Mouse (Mus musculus): ENCODE data around the gene Zc2hc1b.

Gene Zc2hc1b

DNA sequence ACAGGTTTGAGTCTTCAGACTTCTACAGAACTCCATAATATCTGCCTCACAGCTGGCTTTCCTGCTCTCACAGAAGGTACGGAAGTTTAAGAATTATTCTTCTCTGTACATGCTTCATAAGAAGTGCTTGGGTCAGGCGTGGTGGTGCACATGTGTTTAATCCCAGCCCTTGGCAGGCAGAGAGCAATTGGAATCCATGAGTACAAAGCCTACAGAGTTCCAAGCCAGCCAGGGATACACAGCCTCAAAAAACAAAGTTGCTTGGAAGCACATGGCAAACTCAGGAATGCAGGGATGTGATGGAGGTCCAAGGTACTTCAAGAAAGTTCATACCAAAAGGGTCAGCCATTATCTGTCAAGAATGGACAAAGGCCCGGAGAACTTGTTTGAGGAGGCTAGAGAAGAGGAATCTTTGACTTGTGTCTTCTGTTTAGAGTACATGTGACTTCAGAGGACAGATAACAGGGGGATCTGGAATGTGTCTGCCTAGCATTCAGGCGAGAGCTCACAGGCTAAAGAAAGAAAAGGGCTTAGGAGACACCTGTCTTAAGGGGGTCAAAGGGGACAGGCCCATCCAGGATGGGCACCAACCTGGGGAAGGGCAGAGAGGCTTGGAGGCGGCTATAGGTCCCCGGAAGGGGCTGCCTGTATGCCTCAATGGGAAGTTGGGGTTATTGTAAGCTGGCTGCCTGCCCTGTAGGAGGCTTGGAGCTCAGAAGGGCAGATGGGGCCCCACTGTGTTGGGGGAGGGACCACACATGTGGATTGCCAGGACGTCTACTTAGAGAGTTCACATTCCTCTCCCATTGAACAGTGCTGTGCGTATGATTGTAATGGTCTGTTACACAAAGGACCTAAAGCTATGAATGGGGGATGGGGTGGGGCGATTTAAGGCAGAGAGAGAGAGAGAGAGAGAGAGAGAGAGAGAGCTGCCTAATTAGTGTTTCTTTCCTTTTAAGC lies 60.8 kb downstream of the Zc2hc1b start:
- no peak for DNase-seq (ENCODE audit: extremely low read depth, low read depth, low spot score)

GRCm38 (mm10) chr10:13115030-13115429 lies 62.8 kb downstream of the Zc2hc1b start:
- no peak for DNase-seq (ENCODE audit: extremely low read depth, low read depth, low spot score)

DNA sequence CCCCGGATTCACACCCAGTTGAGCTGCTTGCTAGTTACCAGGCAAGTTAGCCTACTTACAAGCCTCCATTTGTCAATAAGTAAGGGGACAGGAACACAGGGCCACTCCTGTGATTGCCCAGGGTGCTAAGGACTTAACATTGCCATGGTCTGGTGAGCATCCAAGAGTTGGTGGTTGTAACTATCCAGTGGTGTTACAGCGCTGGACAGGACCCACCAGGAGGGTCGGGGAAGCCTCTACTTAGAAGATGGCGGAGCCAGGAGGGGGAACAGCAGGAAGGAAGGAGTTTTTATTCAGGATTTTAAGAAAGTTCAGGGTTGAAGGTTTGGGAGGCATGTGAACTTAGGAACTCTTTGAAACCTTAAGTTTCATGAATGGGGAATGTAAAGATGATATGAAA lies 64.2 kb downstream of the Zc2hc1b start:
- DNase-seq (ENCODE audit: extremely low read depth, low read depth, low spot score), result no peak

DNA sequence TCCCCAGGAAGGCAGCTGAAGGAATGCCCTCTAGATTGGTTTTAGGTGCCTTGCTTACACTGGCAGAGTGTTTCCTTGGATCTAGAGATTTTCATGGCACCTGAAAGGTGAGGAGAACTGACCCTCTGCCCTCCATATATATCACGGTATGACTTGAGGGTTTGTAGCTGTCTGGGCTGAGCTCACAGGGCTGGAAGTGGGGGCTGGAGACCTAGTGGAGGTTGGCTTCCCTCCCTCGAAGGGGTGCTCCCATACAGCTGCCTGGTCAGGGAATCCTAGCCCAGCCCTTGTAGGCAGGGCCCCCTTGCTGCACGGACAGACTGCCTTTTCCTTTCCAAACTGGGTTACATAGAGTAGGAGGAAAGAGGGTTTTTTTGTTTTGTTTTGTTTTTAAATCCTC lies 65.0 kb downstream of the Zc2hc1b start:
- DNase-seq (ENCODE audit: extremely low read depth, low read depth, low spot score), result no peak

- no peak for DNase-seq (ENCODE audit: extremely low read depth, low read depth, low spot score)
Observed at GRCm38 (mm10) chr10:13109781-13110180, 68.0 kb downstream of the Zc2hc1b start.

GRCm38 (mm10) chr10:13108847-13109246 lies 69.0 kb downstream of the Zc2hc1b start:
- DNase-seq (ENCODE audit: extremely low read depth, low read depth, low spot score), result no peak

DNA sequence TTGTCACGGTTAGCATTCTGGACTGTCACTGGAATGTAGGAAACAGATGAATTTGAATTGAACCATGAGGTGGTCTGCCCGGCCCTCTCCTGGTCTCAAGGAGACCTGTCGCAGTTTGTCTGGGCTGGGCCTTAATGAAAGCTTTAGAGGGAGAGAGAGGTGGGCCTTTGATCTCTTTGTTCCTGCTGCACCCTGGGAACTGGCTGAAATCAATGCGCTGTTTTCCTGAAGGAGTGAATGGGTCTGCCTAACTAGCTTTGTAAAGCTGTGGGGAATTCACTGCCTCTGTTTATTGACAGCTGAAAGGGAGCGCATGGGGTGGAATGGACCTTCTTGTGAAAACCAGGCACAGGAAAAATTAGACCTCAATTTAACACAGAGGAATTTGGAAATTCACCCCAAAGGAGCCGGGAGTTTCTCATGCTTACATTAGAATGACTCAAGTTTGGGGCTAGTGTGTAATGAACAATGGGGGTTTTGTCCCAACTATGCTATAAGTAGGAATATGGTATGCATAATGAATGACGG lies 69.7 kb downstream of the Zc2hc1b start:
- DNase-seq (ENCODE audit: extremely low read depth, low read depth, low spot score), result no peak

DNA sequence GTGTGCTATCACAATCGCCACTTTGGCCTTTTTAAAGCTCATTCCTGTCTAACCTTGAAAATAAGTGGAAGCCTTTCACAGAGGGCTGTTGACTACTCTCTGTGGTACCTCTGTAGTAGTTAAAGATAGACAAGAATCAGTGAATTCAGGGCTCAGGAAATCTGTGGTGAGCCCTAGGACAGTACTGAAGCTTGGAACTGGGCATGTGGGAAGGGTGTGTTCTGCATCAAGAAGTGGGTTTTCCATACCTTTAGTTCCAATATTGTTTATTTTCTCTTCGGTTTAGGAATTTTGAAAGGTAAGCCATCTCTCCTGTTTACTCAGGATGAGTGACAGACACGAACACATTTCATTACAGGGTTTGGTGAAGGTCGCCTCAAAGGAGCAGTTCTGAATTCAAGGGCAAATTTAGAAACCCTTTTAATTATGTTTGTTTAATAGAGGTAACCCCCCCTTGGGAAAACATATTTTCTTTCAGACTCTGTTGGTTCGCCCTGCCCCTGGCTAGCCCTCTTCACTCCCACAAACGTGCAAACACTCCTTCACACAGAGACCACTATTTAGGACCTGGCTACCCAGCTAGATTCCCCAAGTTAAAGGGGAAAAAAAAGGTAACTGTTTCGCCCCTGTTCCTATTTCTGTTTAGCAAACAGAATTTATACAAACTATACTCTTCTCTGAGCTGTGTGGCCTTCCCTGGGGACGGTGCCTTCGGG lies 70.8 kb downstream of the Zc2hc1b start:
- no peak for DNase-seq (ENCODE audit: extremely low read depth, low read depth, low spot score)

DNA sequence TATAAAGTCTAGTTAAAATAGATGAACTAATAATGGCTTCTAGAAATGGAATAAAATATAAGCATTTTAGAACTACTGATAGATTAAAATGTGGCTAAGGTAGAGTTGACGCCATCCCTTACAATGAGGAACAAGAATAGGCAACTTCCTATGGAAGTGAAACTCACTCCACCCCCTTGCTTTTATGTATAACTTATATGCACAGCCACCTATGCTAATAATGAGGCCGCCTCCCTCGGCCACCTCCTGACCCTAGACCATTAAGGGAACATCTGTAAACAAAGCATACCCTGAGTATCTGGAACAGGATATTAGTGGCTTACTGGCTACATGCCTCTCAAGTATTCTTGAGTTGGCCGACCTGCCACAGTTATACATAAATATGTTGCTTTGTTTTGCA lies 74.0 kb downstream of the Zc2hc1b start:
- DNase-seq (ENCODE audit: extremely low read depth, low read depth, low spot score), result no peak

DNA sequence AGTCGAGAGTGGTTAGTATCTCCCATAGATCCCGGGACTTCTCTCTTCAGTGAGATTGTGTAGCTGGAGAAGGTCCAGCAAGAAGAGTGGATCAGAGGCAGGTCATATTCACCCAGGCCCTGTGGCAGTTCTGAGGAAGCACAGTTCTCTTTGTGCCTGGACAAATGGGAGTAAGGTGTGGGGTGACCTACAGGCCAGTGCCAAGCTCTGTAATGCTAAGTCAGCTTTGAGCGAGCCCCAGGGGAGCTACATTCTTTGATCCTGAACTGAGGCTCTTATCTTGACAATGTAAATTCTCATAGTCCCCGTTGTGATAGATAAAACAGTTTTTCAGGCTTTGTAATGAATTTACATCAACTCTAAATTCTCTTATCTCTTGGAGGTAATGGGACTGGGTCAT lies 75.5 kb downstream of the Zc2hc1b start:
- DNase-seq (ENCODE audit: extremely low read depth, low read depth, low spot score), result no peak

- DNase-seq (ENCODE audit: extremely low read depth, low read depth, low spot score), result peak; percentile 52
Observed at GRCm38 (mm10) chr10:13100061-13100648, 77.7 kb downstream of the Zc2hc1b start.
